Mouse (Mus musculus): ENCODE data around the gene Gm12800.
"Not testable (repeated sequence)": the region's sequence is repeated elsewhere in the genome, so short reads cannot be mapped to it uniquely, and the experiment has no call there.

Gene Gm12800

GRCm38 (mm10) chr4:101908821-101909220, at the start of gene Gm12800:
Gene Gm12800, plus strand, starts transcription at chr4:101909121.
- DNase-seq (ENCODE audit: low read depth): not testable (repeated sequence)

- peak; percentile 64 for DNase-seq (ENCODE audit: low read depth)
Observed at GRCm38 (mm10) chr4:101860873-101861272, 48.0 kb upstream of the Gm12800 start.

GRCm38 (mm10) chr4:101862289-101862688, 46.6 kb upstream of the Gm12800 start:
- no peak for DNase-seq (ENCODE audit: low read depth)

GRCm38 (mm10) chr4:101872031-101872430, 36.9 kb upstream of the Gm12800 start:
- not testable (repeated sequence) for DNase-seq (ENCODE audit: low read depth)

- not testable (repeated sequence) for DNase-seq (ENCODE audit: low read depth)
Observed at GRCm38 (mm10) chr4:101875687-101876086, 33.2 kb upstream of the Gm12800 start.

- no peak for DNase-seq (ENCODE audit: low read depth)
Observed at GRCm38 (mm10) chr4:101883641-101884040, 25.3 kb upstream of the Gm12800 start.

- no peak for DNase-seq (ENCODE audit: low read depth)
Observed at GRCm38 (mm10) chr4:101889377-101889776, 19.5 kb upstream of the Gm12800 start.

GRCm38 (mm10) chr4:101893656-101894420, 15.1 kb upstream of the Gm12800 start, which contains the start of gene C130073F10Rik:
Gene C130073F10Rik, minus strand, starts transcription at chr4:101893789.
- DNase-seq (ENCODE audit: low read depth): no peak

- DNase-seq (ENCODE audit: low read depth): not testable (repeated sequence)
Observed at GRCm38 (mm10) chr4:101940107-101940506, 31.2 kb downstream of the Gm12800 start, which contains the start of gene Gm12794. Gene Gm12794, plus strand, starts transcription at chr4:101940407.

Measured in 416B (cell line).